Mouse (Mus musculus): ENCODE measurements around the gene Def6. TPM values are rescaled to one million over a fixed set of nuclear protein-coding genes. Genes with fewer than 3 reads are reported as not detected.

The Def6 gene
- polyA plus RNA-seq, 1 experiment: 69.7 TPM

GRCm38 (mm10) chr17:28192754-28193153, 14.8 kb upstream of the Def6 start:
- no peak for DNase-seq (ENCODE audit: low read depth in 1 of 2, low spot score in 2 of 2)
- no peaks in the 10 kb centered on the region; the same call in 1 of the 2 replicates for H3K36me3 ChIP-seq (ENCODE audit: control insufficient read depth, insufficient read depth, low read length)
- no peaks in the 10 kb centered on the region for H3K27me3 ChIP-seq (ENCODE audit: control insufficient read depth, insufficient read depth, low read length)
- WGBS: 50% methylated on average over 1 of the region's 1 CpGs
- no peak overlapping the region for H3K4me3 ChIP-seq (ENCODE audit: extremely low read depth, insufficient read depth, insufficient read length)
- H3K27ac ChIP-seq (ENCODE audit: insufficient read depth, low read length): no peak overlapping the region
- no peaks in the 10 kb centered on the region for H3K4me1 ChIP-seq (ENCODE audit: control insufficient read depth, insufficient read depth, insufficient read length)
- no peak for TF ChIP-seq POLR2A (IDR thresholded peaks at IDR 0.05; ENCODE audit: low read depth, low read length)
- TF ChIP-seq CTCF (IDR thresholded peaks at IDR 0.05; ENCODE audit: extremely low read depth, insufficient read depth, insufficient read length, insufficient replicate concordance): no peak

- Histone ChIP-seq H3K4me3 (ENCODE audit: extremely low read depth, insufficient read depth, insufficient read length) (no peak overlapping the region), H3K27ac (ENCODE audit: insufficient read depth, low read length) (no peak overlapping the region), H3K4me1 (ENCODE audit: control insufficient read depth, insufficient read depth, insufficient read length) (no peaks in the 10 kb centered on the region), H3K27me3 (ENCODE audit: control insufficient read depth, insufficient read depth, low read length) (no peaks in the 10 kb centered on the region), H3K36me3 (ENCODE audit: control insufficient read depth, insufficient read depth, low read length) (peaks cover 2% of the 10 kb centered on the region; the same call in 1 of the 2 replicates)
- TF ChIP-seq POLR2A (IDR thresholded peaks at IDR 0.05; ENCODE audit: low read depth, low read length) (no peak), CTCF (IDR thresholded peaks at IDR 0.05; ENCODE audit: extremely low read depth, insufficient read depth, insufficient read length, insufficient replicate concordance) (no peak)
- no peak for DNase-seq (ENCODE audit: low read depth in 1 of 2, low spot score in 2 of 2)
- 49% methylated on average over 3 of the region's 3 CpGs for WGBS
Observed at GRCm38 (mm10) chr17:28193559-28193958, 14.0 kb upstream of the Def6 start.

GRCm38 (mm10) chr17:28195033-28195432, 12.5 kb upstream of the Def6 start:
- 91% methylated on average over 10 of the region's 10 CpGs for WGBS
- TF ChIP-seq POLR2A (IDR thresholded peaks at IDR 0.05; ENCODE audit: low read depth, low read length) (no peak), CTCF (IDR thresholded peaks at IDR 0.05; ENCODE audit: extremely low read depth, insufficient read depth, insufficient read length, insufficient replicate concordance) (no peak)
- no peaks in the 10 kb centered on the region for H3K27me3 ChIP-seq (ENCODE audit: control insufficient read depth, insufficient read depth, low read length)

GRCm38 (mm10) chr17:28197646-28198045, 9.9 kb upstream of the Def6 start:
- Histone ChIP-seq H3K4me3 (ENCODE audit: extremely low read depth, insufficient read depth, insufficient read length) (no peak overlapping the region), H3K27me3 (ENCODE audit: control insufficient read depth, insufficient read depth, low read length) (no peaks in the 10 kb centered on the region), H3K27ac (ENCODE audit: insufficient read depth, low read length) (no peak overlapping the region), H3K36me3 (ENCODE audit: control insufficient read depth, insufficient read depth, low read length) (peaks cover 6% of the 10 kb centered on the region), H3K4me1 (ENCODE audit: control insufficient read depth, insufficient read depth, insufficient read length) (no peaks in the 10 kb centered on the region)
- no peak for TF ChIP-seq POLR2A (IDR thresholded peaks at IDR 0.05; ENCODE audit: low read depth, low read length)
- TF ChIP-seq CTCF (IDR thresholded peaks at IDR 0.05; ENCODE audit: extremely low read depth, insufficient read depth, insufficient read length, insufficient replicate concordance): no peak
- whole genome bisulfite sequencing: 92% methylated on average over 18 of the region's 18 CpGs
- DNase-seq (ENCODE audit: low read depth in 1 of 2, low spot score in 2 of 2): no peak

More at GRCm38 (mm10) chr17:28195033-28195432, 12.5 kb upstream of the Def6 start:
- H3K4me1 ChIP-seq (ENCODE audit: control insufficient read depth, insufficient read depth, insufficient read length): no peaks in the 10 kb centered on the region
- H3K4me3 ChIP-seq (ENCODE audit: extremely low read depth, insufficient read depth, insufficient read length): no peak overlapping the region
- H3K36me3 ChIP-seq (ENCODE audit: control insufficient read depth, insufficient read depth, low read length): peaks cover 2% of the 10 kb centered on the region; the same call in 1 of the 2 replicates
- H3K27ac ChIP-seq (ENCODE audit: insufficient read depth, low read length): no peak overlapping the region
- DNase-seq (ENCODE audit: low read depth in 1 of 2, low spot score in 2 of 2): no peak

GRCm38 (mm10) chr17:28201982-28202381, 5.6 kb upstream of the Def6 start:
- Histone ChIP-seq H3K4me3 (ENCODE audit: extremely low read depth, insufficient read depth, insufficient read length) (no peak overlapping the region), H3K4me1 (ENCODE audit: control insufficient read depth, insufficient read depth, insufficient read length) (peaks cover 2% of the 10 kb centered on the region; the same call in 1 of the 2 replicates), H3K27me3 (ENCODE audit: control insufficient read depth, insufficient read depth, low read length) (no peaks in the 10 kb centered on the region), H3K27ac (ENCODE audit: insufficient read depth, low read length) (no peak overlapping the region), H3K36me3 (ENCODE audit: control insufficient read depth, insufficient read depth, low read length) (peaks cover 6% of the 10 kb centered on the region)
- no peak for DNase-seq (ENCODE audit: low read depth in 1 of 2, low spot score in 2 of 2)
- TF ChIP-seq POLR2A (IDR thresholded peaks at IDR 0.05; ENCODE audit: low read depth, low read length) (no peak), CTCF (IDR thresholded peaks at IDR 0.05; ENCODE audit: extremely low read depth, insufficient read depth, insufficient read length, insufficient replicate concordance) (no peak)
- 88% methylated on average over 14 of the region's 14 CpGs for WGBS

GRCm38 (mm10) chr17:28204052-28204720, 3.4 kb upstream of the Def6 start:
- no peaks in the 10 kb centered on the region for H3K27me3 ChIP-seq (ENCODE audit: control insufficient read depth, insufficient read depth, low read length)
- H3K36me3 ChIP-seq (ENCODE audit: control insufficient read depth, insufficient read depth, low read length): peaks cover 4% of the 10 kb centered on the region
- TF ChIP-seq CTCF (IDR thresholded peaks at IDR 0.05; ENCODE audit: extremely low read depth, insufficient read depth, insufficient read length, insufficient replicate concordance) (peak; percentile 95; the same call in 1 of the 2 replicates), POLR2A (IDR thresholded peaks at IDR 0.05; ENCODE audit: low read depth, low read length) (no peak)
- H3K4me1 ChIP-seq (ENCODE audit: control insufficient read depth, insufficient read depth, insufficient read length): peaks cover 8% of the 10 kb centered on the region; the same call in 1 of the 2 replicates
- no peak overlapping the region for H3K4me3 ChIP-seq (ENCODE audit: extremely low read depth, insufficient read depth, insufficient read length)
- peak in 1 of 2 experiments; percentile 65 for DNase-seq (ENCODE audit: low read depth in 1 of 2, low spot score in 2 of 2)
- WGBS: 38% methylated on average over 14 of the region's 14 CpGs
- no peak overlapping the region for H3K27ac ChIP-seq (ENCODE audit: insufficient read depth, low read length)

DNA sequence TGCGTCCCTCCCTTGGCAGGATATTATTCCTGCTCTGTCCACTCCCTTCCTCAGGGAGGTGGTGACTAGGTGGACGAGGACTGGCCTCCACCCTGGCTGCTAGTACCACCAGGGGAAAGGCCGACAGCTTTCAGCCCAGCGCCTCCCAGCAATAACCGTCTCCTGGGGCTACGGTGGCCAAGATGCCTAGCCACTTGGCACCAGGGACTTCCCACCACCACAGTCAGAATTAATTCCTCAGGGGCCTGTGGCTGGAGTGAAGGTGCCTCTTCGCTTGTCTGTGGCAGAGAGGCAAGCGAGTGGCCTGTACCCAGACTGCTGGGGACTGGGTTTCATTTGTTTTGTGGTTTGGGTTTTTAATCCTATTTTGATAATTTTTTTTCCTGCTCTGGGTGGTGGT, 2.1 kb upstream of the Def6 start:
- 43% methylated on average over 8 of the region's 8 CpGs for WGBS
- Histone ChIP-seq H3K36me3 (ENCODE audit: control insufficient read depth, insufficient read depth, low read length) (peaks cover 4% of the 10 kb centered on the region), H3K27ac (ENCODE audit: insufficient read depth, low read length) (no peak overlapping the region), H3K4me3 (ENCODE audit: extremely low read depth, insufficient read depth, insufficient read length) (no peak overlapping the region), H3K4me1 (ENCODE audit: control insufficient read depth, insufficient read depth, insufficient read length) (peaks cover 13% of the 10 kb centered on the region; the same call in 1 of the 2 replicates), H3K27me3 (ENCODE audit: control insufficient read depth, insufficient read depth, low read length) (no peaks in the 10 kb centered on the region)
- no peak for DNase-seq (ENCODE audit: low read depth in 1 of 2, low spot score in 2 of 2)
- no peak for TF ChIP-seq POLR2A (IDR thresholded peaks at IDR 0.05; ENCODE audit: low read depth, low read length)
- no peak for TF ChIP-seq CTCF (IDR thresholded peaks at IDR 0.05; ENCODE audit: extremely low read depth, insufficient read depth, insufficient read length, insufficient replicate concordance)
